Mouse (Mus musculus) right cerebral cortex, postnatal 14 days (tissue): ENCODE results near the gene Gcgr.

ENCODE experiments used
- DNase-seq: peaks from one replicate; pipeline ENCODE4 v3.0.0; 2022

Gene Gcgr

DNA sequence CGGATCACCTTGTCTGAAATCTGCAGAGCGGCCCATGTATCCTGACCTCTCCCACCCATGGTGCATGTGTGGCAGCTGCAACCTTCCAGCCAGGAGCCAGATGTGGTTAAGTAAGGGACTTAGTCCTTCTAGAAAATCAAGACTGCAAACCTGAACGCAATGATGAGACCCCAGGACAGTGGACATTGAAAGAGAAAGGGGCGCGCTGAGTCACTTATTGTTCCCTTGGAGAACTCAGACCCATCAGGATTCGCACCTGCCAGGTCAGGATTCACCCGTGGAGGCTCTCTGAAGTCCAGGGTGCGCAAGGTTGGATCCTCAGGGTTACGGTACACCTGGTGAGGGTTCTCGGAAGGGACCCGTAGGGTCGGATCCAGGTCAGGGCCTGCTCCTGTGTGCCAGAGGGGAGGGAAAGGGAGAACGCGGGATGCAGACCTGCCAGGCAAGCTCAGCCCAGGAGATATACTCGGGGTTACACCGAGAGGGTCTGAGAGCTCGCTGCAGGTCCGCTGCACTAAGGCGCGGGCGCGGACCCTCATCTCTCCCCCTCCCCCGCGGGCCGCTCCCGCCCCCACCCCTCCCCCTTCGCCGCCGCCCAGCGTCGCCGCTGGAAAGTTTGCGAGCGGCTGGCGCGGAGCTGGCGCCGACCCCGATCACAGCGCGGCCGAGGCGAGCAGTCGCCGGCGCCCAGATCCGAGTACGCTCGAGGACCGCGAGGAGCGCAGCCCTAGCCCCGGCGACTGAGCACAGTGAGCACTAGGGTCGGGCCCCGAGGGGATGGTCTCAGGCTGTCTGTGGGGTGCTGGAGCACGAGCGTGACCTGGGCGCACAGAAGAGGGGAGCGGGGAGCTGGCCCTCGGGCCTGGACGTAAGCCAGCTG, at the start of gene Gcgr:
Gene Gcgr (plus strand): TSS at position 615 of the 880 bp plus-strand sequence.
- DNase-seq, result no peak

DNA sequence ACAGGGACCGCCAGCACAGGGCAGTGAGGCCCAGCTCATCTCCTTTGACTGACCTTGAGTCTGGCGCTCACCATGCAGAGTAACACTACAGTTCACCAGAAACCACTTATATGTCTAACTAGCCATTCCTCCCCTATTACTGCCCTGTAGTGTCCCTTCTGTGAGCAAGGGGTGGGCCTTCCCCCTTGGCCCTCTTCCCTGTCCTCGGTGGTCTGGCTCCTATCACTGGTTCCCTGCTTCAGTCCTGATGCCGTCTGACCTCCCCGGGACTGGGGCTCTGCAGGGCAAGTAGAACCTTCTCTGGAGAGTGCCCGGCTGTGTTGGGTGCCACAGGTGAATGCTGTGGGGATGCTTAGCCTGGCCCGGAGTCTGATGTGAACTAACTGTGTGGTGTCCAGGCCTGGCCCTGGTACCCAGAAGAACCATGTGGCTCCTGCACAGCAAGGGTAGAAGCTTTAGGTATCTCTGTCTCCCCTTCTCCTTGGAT, 47.0 kb upstream of the Gcgr start:
- DNase-seq, result no peak

DNA sequence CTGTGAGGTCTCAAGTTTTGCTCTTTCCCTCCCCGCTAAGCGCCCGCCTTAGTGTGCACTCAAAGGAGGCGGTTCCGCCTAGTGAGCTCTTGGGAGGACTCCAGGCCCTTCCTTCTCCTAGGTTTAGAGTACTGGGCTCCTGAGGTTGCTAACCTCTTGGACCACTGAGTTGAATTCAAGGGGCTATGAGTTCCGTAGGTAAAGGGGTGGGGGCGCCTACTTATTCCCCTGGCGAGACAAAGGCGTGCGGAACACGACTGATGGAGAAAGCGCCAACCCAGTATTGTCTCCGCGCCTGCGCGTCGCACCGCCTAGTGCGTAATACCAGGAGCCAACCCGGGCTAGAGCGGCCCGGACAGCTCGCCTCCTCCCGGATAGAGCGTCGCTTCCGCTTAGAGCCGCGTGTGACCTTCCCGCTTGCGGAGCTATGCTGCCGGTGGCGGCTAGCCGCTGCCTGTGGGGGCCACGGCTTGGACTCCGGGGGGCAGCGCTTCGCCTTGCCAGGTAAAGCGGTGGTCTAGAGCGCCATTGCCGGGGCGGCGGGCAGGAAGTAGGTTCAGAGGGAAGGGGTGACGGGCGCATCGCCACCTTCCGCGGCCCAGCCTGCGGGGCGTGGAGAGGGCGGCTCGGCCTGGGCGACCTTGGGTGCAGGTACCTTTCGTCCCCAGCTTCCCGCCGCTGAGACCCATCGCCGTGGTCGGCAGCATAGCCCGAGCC, 46.1 kb upstream of the Gcgr start, which contains the start of gene Mrpl12:
Gene Mrpl12 (plus strand): TSS at position 349 of the 717 bp plus-strand sequence.
- peak; percentile 88 for DNase-seq

DNA sequence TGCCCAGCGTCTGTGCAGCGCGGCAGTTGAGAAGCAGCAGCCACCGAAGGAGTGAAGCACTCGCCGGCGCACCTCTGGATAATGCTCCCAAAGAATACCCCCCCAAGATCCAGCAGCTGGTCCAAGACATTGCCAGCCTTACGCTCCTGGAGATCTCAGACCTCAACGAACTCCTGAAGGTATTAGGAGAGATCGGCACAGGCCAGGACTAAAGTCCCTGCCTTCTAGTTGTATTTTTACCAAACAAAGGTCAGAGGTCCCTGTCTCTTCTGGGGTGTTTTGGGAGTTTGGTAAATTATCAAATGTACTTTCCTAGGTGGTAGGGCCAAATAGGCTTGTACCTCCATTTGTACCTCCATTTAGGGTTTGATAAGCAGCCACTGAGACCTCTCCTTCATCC, 45.2 kb upstream of the Gcgr start:
- no peak for DNase-seq

DNA sequence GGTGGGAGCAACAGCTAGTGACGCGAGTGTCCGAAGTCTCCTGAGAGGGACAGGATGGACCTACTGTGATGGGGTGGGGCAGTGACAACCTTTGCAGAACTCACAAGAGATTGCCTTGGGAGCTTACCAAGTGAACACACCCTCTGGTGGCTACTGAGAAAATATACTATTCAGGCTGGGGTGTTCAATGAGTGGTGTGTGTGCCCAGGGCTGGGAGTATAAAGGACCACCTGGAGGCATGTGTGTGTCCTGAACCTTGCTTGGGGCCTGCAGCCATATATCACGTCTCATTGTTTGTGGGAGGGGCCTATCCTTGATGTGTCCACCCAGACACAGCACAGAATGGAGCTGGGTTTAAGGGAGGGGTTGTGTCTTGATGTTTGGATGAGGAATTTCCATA, 42.0 kb upstream of the Gcgr start:
- no peak for DNase-seq

DNA sequence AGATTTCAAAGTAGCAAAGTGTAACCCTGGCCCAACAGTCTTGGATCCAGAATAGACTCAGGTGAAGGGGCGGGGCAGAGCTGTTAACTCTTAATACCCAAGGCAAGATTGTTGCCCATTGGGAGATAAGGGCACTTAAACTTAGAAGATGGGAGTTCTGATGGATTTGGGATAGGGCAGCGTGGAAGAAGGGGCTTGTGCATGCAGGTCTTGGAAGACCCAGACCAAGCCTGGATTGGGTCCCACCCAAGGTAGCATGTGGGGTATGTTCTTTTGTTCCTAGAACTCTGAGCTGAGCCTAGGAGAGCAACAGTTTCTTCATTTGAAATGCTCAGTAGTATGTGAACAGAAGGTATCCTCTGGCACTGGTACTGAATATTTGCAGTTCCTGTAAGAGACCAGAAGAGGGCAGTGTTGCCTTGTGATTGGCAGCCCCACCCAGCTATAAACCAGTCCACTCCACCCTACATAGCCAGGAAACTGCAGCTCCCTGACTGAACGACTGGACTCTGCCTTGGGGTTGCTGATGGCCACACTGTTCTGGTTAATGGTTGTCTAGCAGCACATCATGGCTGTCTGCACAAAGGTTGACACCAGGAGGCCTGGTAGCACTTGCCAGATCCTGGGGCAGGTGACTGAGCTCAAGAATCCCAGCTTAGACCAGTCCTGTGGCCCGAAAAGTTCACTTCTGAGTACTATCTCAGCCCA, 41.3 kb upstream of the Gcgr start:
- DNase-seq, result no peak

DNA sequence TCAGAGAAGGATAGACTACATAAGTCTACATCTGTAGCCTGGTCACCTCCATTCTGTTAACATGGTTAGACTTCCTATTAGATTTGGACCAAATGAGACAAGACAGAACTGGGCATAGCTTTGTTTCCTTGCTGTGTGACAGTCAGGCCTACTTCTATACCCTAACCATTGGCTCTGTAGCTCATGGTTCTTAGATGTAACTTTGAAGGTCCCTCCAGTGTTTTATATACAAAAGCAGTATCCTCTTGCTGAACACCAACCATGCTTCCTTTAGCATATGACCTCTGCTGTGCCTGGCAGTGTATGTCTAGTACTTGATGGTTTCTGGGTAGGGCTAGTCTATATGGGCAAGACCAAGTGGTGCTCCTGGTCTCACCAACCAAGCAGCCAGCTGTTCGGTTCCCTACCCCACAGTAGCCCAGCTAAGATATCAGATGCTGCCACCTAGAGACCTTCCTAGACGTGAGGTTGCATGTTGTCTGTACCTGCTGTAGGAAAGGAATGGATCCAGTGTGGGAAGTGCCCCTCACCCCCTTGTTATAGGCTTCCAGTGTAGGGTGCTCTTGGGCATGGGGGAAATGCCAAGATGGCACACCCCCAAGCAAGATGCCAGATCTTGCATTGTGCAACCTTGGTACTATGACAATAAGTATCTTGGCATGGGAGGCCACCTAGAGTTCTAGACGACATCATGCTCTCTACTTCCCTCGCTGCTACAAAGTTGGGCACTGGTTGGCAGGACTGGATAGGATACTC, 40.0 kb upstream of the Gcgr start:
- DNase-seq, result no peak

DNA sequence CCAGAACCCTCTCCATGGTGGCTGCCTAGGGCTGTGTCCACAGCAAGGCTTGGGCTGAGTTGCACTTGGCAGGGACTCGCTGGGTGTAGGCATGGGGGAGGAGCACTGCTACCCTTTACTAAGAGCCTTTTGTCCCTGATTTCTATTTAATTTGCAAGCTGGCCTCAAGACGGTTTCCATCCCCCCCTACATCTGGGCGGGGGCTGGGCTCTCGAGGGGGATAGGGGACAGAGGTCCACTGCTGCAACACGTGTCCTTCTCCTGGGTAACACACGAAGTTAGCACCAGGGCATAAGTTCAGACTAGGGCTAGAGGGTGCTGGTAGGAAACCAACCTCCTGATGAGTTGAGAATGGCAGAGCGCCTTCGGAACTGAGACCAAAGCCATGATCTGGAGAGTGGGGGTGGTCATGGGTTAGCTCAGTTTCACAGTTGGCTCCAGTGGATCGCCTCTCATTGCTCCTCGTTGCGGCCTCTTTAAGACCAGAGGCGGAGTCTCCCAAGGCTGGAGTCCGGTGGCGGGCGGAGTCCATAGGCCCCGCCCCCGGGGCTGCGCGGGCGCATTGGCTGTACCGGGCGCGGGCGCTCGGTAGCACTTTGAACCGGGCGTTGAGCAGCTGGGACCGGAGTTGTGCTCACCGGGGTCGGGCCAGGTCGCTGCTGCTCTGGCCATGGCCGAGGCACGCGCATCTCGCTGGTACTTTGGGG, 39.0 kb upstream of the Gcgr start, which contains the start of gene Slc25a10:
Gene Slc25a10 (plus strand): TSS at position 524 of the 707 bp plus-strand sequence.
- DNase-seq, result peak; percentile 84

DNA sequence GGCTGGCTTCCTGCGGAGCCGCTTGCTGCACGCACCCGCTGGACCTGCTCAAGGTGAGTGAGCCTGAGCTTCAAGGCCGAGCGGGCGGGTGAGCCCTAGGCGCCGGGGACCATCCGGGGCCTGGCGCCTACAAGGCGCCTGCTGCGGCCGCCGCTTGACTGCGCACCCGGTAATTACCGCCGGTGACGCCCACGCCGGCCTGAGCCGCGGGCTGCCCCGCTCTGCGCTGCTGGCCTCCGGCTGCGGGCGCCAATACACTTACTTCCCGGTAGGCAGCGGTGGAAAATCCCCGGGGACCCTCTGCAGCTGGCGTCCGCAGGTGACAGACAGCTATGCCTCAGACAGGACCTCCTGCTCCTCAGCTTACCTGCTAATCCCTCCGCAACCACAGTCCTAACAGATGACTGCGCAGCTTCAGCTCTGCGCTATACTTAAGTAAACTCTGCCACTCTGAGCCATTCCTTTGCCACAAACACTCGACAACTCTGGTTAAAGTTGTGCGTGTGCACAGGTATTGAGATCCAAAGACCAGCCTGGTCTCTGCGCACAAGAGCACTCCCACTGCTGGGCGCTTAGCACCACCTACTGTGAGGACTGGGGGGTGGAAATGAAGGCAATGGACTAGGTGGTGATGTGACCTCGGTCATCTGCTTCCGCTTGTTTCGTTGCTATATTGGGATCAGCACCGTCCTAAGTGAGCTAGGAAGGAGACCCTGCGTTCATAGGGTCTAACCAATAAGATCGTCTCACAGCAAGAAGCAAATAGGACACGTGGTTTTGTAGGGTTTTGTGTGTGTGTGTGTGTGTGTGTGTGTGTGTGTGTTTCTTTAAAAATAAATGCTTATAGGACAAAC, 38.2 kb upstream of the Gcgr start:
- peak; percentile 26 for DNase-seq

DNA sequence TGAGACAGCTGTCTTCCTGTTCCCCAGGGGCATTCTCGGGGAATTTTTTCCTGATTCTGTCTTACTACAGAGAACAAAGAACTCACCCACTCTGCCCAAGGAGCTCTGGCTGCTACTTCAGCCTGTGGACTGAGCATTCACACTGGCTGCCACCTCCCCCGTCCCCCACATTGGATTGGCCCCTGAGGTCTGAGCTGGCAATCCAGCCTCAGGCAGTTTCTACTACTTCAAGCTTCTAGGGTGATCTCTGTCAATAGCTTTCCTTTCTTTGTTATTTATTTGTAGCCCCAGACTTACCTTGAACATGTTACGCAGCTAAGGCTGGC, 37.7 kb upstream of the Gcgr start:
- no peak for DNase-seq

DNA sequence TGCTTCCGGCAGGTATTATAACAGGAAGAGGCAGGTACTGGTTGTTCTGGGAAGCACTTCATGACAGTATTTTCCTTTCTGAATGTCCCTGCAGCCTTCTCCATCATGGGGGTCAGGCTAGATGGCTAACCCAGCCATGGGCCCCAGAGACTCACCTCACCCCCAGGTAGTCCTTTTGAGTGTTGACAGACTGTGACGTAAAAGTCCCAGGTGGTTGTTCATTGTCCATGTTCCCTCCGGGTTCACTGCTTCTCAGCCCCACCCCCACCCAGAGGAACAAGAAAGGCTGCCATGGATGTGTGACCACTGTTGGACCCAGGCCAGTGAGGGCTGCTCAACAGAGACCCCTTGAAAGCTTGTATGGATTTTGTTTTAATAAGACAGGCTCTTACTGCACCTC, 37.1 kb upstream of the Gcgr start:
- DNase-seq, result no peak

DNA sequence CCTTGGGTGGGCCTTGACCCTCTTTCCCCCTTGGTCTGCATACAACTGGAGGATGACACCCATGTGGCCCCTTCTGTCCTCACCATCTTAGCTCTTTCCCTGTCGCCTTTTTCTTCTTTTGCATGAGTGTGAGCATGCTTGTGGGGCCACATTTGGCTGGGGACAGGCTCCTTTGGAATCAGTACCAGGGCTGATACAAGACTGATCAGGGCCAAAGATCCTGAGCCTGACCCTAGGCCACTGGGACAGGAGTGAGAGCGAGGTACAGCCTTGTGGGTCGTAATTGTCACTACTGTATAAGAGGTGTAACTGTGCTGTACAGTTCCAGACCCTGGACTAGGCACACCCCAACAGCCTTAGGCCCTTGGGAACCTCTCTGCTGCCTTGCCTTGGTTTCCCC, 36.6 kb upstream of the Gcgr start:
- no peak for DNase-seq

DNA sequence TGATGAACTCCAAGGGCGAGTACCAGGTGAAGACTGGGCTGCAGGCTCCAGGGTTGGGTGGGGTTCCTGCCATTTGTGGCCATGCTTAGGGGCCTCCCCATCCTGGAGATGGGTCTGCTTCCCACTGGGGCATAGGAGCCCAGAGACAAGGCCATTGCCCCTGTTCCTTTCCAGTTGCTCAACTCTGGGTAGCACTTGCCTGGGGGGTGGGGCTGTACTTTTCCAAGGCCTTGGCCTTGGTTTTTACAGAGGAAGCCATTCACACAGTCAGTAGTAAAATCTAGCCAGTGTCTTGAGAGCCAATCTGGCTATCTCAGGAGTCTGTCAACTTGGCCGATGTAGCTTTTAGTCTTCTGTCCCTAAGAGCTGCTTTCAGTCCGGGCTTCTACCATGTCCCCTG, 33.1 kb upstream of the Gcgr start:
- DNase-seq, result no peak

DNA sequence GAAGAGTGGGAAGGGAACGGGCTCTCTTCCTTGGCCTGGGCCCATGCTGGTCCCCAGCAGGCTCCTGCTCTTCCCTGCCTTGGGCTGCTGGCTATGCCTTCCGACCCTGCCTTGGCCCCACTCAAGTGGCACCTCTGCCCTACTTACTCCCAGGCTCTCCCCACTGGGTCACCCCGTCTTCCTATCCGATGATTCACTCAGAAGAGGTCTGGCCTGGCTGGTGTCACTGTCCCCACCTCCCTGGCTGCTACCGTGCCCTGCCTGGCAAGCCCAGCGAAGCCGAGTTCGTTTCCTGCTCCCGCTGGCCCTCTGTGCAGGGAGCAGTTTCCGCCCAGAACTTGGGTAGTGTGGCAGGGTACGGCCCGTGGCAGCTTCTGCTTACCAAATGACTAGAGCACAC, 32.3 kb upstream of the Gcgr start:
- no peak for DNase-seq

DNA sequence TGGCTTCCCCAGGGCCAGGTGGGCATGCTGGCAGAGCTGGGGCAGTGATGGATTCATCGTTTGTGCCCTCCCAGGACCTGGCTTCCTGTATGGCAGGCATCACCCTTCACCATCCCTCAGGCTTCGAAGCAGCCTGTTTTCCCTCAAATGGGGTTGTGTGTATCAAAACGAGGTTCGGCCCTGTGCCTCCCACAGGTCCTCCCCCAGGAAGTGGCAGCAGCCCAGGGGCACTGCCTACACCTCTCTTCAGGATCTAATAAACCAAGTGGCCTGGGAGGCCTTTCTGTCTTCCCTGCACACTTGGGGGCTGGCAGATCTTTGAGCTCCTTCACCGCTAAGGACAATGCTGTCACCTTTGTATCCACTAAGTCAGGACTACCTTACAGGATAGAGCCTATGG, 31.6 kb upstream of the Gcgr start:
- DNase-seq, result no peak

DNA sequence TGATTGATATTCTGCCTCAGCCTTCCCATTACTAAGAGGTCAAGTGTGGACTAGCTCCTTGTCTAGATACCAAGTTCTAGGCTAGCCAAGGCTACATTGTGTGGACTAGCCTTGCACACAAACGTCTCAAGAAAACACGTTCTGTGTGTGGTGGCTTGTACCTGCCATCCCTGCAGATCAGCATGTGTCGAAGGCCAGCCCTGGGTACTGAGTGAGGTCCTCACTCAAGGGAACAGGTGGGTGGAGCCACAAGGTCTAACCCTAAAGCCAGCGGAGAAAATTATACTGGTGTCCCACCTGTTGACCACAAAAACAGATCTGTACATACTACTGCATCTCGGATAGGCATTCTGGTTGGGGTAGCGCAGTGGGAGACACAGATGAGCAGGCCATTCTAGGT, 30.6 kb upstream of the Gcgr start:
- no peak for DNase-seq

DNA sequence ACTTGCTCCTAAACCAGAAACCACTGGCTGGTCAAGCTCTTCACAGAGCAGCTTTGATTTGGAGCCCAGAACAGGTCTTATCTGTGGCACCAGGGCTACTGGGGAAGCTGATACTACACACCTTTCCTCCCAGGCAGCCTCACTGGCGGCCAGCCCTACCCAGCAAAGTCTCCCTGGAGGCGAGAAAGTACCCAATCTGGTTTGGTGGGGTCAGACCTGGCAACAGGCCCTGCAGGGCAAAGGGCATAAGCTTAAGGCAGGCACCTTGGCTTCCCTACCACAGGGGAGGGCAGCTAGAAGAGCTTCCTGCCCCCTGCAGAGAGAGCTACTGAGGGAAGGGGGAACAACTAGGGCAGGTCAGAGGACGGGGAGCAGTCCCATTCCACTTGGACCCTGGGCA, 30.1 kb upstream of the Gcgr start:
- no peak for DNase-seq

DNA sequence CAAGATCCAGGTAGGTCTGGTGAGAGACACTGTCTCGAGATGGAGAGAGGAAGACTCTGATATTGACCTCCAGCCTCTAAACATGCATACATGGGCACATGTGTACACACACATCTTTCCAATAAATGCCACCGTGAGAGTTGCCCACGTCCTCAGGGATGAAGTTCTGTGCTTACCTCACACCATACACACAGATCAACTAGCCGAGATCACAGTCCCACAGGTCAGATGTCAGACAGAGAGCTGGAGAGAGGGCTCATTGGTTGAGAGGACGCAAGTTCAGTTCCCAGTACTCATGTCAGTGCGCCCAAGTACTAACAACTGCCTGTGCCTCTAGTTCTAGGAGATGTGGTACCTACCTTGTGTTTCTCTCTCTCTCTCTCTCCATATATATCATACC, 29.5 kb upstream of the Gcgr start:
- no peak for DNase-seq

DNA sequence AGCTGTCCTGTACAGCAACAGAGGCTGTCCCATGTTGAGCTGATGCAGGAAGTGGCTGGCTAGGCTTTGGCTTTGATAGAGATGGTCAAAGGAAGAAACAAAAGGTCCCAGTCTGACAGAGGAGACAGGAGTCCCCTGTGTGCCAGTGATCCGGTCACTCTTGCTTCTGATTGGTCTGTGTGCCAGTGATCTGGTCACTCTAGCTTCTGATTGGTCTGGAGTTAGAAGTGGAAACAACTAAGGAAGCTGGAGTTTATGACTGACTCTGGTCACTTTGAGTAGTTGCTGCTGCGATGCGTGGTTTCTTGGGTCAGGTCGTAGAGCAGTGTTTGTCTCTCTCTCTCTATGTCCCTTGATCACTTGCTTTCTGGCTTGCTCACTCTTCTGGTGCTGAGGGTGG, 28.8 kb upstream of the Gcgr start:
- no peak for DNase-seq

DNA sequence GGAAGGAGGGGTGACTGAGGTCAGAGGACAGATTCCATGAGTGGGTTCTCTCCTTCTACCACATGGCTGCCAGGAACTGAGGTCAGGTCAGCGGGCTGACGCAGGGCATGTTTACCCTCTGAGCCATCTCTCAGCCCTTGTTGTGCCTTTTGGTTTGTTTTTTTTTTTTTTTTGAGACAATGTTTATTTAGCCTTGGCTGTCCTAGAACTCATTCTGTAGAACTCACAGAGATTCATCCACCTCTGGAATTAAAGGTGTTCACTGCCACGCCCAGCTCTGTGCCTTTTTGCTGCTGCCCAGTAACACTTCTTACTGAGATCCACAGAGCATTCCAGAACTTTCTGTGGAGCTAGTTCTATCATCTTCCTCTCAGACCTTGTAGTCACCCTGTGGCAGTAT, 24.8 kb upstream of the Gcgr start:
- DNase-seq, result no peak

DNA sequence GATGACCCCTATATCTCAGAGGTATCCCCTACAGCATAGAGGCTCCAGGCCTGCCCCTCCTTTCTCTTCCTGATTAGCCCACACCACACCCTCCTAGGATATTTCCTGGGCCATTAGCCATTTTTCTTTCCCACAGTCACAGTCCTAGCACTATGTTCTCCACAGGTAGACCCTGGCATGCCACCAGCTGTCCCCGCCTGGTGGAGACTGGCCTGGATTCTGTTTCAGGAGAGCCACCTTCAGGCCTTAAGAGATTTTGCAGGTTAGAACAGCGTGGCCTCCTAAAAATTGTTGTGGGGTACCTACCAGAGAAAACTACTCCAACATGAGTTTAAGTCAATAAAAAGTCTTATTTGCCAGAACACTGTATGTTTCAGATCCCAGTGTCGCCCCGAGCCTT, 23.6 kb upstream of the Gcgr start:
- no peak for DNase-seq
